Mouse (Mus musculus) inflammation-experienced regulatory T-cells, adult 6 months (primary cell): Measurements from ENCODE around the gene Gsk3a. TPM values are rescaled to one million over a fixed set of nuclear protein-coding genes. Genes with fewer than 3 reads are reported as not detected.
A peak's percentile ranks its signal among the peaks of the same experiment; 100 is the strongest.

ENCODE experiments used
- ATAC-seq: one replicate; pipeline ENCODE4 v1.8.0; 2017
- polyA plus RNA-seq, 3 experiments: library from polyadenylated mRNA; unstranded; fragments of 100-300 nt; shearing (Covaris generic); gene quantifications; one replicate each; pipeline ENCODE4 v1.2.1; 2017

The Gsk3a gene
- polyA plus RNA-seq, result 10 to 100 TPM in 1 of 3 experiments, 1 to 10 TPM in 2; 8.5 to 13.3 (median 8.9) TPM

- ATAC-seq, result peak; percentile 71
Measured at GRCm38 (mm10) chr7:25237249-25238014, at the start of gene Gsk3a. Gene Gsk3a, minus strand, starts transcription at chr7:25237851.

- ATAC-seq, result no peak
Measured at GRCm38 (mm10) chr7:25286989-25287388, 49.3 kb upstream of the Gsk3a start.

- no peak for ATAC-seq
Measured at GRCm38 (mm10) chr7:25285511-25286238, 48.0 kb upstream of the Gsk3a start.

- no peak for ATAC-seq
Measured at GRCm38 (mm10) chr7:25284766-25285165, 47.1 kb upstream of the Gsk3a start.

GRCm38 (mm10) chr7:25284171-25284570, 46.5 kb upstream of the Gsk3a start:
- ATAC-seq, result no peak

- no peak for ATAC-seq
Measured at GRCm38 (mm10) chr7:25283637-25284036, 46.0 kb upstream of the Gsk3a start.

- no peak for ATAC-seq
Measured at GRCm38 (mm10) chr7:25282731-25283211, 45.1 kb upstream of the Gsk3a start.

- peak; percentile 77 for ATAC-seq
Measured at GRCm38 (mm10) chr7:25281734-25282601, 44.3 kb upstream of the Gsk3a start.

GRCm38 (mm10) chr7:25281166-25281733, 43.6 kb upstream of the Gsk3a start:
- ATAC-seq, result peak; percentile 18

- ATAC-seq, result no peak
Measured at GRCm38 (mm10) chr7:25279861-25280791, 42.5 kb upstream of the Gsk3a start.

- peak; percentile 16 for ATAC-seq
Measured at GRCm38 (mm10) chr7:25279076-25279860, 41.6 kb upstream of the Gsk3a start.

- peak; percentile 71 for ATAC-seq
Measured at GRCm38 (mm10) chr7:25278341-25279075, 40.9 kb upstream of the Gsk3a start.

GRCm38 (mm10) chr7:25277998-25278340, 40.3 kb upstream of the Gsk3a start:
- no peak for ATAC-seq

GRCm38 (mm10) chr7:25277405-25277804, 39.8 kb upstream of the Gsk3a start:
- no peak for ATAC-seq

- ATAC-seq, result no peak
Measured at GRCm38 (mm10) chr7:25275555-25276298, 38.1 kb upstream of the Gsk3a start.

GRCm38 (mm10) chr7:25274996-25275395, 37.3 kb upstream of the Gsk3a start:
- no peak for ATAC-seq

- peak; percentile 42 for ATAC-seq
Measured at GRCm38 (mm10) chr7:25274571-25274970, 36.9 kb upstream of the Gsk3a start.

- no peak for ATAC-seq
Measured at GRCm38 (mm10) chr7:25273259-25274241, 35.9 kb upstream of the Gsk3a start.
